Mouse (Mus musculus) heart, postnatal 10 days (tissue): ENCODE measurements at regions not wholly inside any gene's neighbourhood (a gene's known extent, or its start where the extent isn't known, plus 50 kb on each side); places are given as distances from the start of the nearest gene placed in this dataset.
"Not testable (repeated sequence)": the region's sequence is repeated elsewhere in the genome, so short reads cannot be mapped to it uniquely, and the experiment has no call there.

ENCODE experiments used
- DNase-seq, 2 experiments: peaks; one replicate each; pipeline ENCODE4 v3.0.0; 2021
- intact Hi-C: fragments of 180-260 bp; cut with DNase I; formaldehyde crosslinking; loops from one replicate; pipeline ENCODE4 v1.15.1; 2025

- intact Hi-C loops, result no loop called here
- no peak for DNase-seq
These were observed 155.2 kb downstream of the Mat2b start for GRCm38 (mm10) chr11:40539776-40540175.

GRCm38 (mm10) chr11:40536236-40536765 is 158.7 kb downstream of the Mat2b start:
- DNase-seq, result no peak
- intact Hi-C loops, result no loop called here

DNA sequence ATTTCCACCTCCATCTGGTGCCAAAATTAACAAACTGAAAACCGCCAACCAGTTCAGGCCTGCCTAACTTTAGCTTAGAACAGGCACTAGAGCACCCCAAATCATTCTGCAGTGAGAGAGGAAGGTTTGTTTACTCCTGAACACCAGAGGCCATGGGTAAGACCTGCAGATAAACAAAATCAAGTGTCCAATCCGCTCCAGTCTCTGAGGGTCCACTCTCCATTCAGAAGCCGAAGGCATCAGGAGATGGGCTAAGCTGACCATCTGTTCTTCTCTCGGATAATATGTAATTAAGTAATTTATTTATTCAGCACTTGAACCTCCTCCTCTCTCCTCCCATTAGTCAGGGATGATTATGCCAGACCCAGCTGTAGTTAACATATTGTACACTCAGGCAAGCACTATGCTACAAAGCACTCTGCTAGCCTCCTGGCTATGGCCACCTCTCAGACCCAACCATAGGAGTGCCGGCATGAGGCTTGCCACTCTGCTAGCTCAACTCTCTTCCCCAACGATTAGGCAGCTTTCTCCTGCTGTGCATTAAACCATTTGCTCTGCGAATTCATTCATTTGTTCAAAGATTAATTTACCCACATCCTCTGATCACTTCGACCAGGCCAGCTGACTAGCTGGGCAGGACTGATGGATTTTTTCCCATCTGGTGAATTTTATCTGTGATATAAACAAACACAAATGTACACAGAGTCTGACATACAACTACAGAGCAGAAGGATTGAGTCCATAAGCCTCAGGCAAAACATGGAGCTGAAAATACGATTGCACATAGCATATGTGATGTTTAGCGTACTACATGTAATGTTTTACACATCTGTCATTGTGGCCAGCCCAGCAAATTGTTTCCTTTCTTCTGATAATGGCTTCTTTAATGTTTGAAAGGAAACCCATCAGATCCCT is 184.4 kb downstream of the Mat2b start:
- no peak for DNase-seq
- intact Hi-C loops, result no loop called here

DNA sequence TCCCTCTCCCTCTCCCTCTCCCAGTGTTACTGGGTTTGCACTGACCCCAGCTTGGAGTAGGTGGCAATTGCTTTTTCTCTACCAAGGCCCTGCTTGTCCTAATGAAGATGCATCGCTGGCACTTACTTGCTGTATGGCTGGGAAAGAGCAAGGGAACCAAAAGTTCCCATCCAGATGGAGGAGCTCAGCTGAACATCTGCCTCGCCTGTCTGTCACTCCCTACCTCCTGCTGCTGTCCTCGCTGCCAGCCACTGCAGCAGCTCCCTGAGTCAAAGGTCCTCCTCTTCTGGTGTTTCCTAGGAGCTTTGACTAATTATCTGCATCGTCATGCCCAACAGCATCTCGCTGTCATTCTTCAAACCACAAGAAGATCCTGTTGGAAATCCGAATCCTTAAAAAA is 203.4 kb downstream of the Mat2b start:
- DNase-seq, result no peak
- intact Hi-C loops, result no loop called here

DNA sequence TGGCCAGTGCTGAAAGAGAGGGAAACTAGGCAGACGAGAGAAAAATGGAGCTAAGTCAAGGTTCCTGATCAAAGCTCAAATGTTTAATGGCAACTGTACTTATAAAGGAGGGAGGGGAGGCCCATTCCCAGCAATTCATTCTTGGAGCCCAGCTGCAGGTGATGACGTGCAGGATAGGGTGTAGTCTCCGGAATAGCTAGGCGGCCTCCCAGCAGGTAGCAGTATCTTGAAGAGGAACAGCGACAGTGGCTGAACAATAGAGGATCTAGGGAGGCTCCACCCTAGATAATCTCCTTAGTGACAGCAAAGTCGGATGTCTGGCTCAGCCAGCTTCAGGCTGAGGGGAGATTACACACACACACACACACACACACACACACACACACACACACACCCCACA is 216.8 kb downstream of the Mat2b start:
- intact Hi-C loops, DNase-seq: not testable (repeated sequence)

- intact Hi-C loops, result no loop called here
- DNase-seq, result no peak
These were observed 217.7 kb downstream of the Mat2b start for GRCm38 (mm10) chr11:40477294-40477693.

DNA sequence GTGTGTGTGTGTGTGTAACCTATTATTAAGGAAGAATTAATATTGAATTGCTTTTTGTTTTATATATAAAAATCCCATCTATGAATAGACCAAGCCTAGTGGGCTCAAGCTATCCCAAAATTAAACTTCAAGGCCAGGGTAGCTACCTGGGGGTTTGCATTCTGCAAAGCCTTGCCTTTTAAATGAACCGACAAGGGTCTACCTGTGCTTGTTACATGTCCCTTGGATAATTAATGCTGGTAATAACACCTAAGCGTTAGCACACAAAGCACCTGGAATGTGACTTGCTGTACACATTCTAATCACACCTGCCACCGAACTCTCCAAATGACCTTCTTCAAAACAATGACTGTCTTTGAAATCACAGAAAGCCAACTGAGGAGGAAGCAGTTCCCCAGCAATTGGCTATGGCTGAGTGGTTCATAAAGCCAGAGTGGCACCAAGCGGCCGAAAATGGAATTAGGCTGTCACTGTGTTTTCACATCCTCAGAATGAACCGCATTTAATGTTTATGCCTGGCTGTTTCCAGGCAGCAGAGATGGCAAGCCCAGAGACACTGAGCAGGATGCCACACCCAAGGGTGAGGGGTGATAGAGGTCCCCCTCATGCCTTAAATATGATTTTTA is 225.8 kb downstream of the Mat2b start:
- peak; percentile 4 to 12 for DNase-seq
- intact Hi-C loops, result loop anchor here (1.0 kb wide), 1 partner anchor 880 kb away; no protein-coding TSS in a partner anchor

- DNase-seq, result no peak
- intact Hi-C loops, result no loop called here
These were observed 238.4 kb downstream of the Mat2b start for GRCm38 (mm10) chr11:40456571-40456970.

- DNase-seq, intact Hi-C loops: not testable (repeated sequence)
These were observed 240.0 kb downstream of the Mat2b start for GRCm38 (mm10) chr11:40454994-40455393.

- intact Hi-C loops, result no loop called here
- DNase-seq, result no peak
These were observed 248.2 kb downstream of the Mat2b start for GRCm38 (mm10) chr11:40446846-40447245.

GRCm38 (mm10) chr11:40434002-40434401 is 261.0 kb downstream of the Mat2b start:
- intact Hi-C loops, result no loop called here
- no peak for DNase-seq

GRCm38 (mm10) chr11:40428858-40429257 is 266.1 kb downstream of the Mat2b start:
- intact Hi-C loops, result no loop called here
- DNase-seq, result no peak

- no peak for DNase-seq
- intact Hi-C loops, result no loop called here
These were observed 270.7 kb downstream of the Mat2b start for GRCm38 (mm10) chr11:40424316-40424715.

GRCm38 (mm10) chr11:40407571-40407970 is 287.4 kb downstream of the Mat2b start:
- intact Hi-C loops, result no loop called here

DNA sequence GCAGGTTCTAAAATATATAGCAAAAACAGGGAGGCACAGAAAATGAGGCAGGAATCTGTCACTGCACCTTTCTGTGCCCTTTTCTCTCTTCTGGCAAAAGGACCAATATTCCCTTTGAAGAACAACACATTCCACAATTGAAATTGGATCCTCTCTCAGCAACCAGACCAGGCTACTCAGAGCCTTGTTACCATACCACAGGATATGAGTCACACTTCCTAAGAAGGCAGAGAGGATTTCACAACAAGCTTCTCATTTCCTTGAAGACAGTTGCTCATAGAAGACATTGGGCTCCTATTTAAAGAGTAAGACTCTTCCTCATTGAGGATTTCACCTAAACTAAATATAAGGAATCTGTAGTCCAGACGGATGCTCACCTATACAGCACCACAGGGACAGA is 292.8 kb downstream of the Mat2b start:
- intact Hi-C loops, result no loop called here
- DNase-seq, result peak; percentile 4

More at GRCm38 (mm10) chr11:40407571-40407970, 287.4 kb downstream of the Mat2b start:
- no peak for DNase-seq

DNA sequence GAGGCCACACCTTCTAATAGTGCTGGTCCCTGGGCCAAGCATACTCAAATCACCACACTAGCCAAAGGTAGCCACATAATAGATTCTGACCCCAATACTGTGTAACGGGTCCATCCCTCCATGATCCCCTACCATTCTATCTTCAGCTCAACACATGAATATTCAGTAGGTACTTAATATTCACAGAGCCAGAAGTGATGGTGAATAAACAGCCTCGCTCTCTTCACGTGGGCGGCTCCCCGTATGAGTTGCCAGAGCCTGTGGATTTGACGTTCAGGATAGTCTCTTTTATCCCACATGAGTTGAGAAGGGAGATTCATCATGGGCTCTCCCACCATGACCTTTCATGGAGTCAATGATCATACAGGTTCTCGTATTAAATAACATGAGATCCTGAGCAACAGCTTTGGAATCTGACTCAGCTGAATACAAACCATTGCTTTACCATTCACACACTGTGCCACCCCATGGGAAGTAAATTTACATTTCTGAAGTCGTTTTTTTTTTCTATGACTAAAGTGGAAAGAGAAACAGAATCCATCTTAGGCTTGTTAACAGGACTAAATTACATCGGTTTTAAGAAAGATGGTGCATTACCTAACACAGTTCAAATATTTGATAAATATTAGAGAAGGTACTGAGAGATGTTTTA is 297.4 kb downstream of the Mat2b start:
- DNase-seq, result no peak

GRCm38 (mm10) chr11:40395331-40395730 is 299.7 kb downstream of the Mat2b start:
- no peak for DNase-seq
- intact Hi-C loops, result no loop called here

More for the DNA sequence above, 297.4 kb downstream of the Mat2b start:
- intact Hi-C loops, result no loop called here

DNA sequence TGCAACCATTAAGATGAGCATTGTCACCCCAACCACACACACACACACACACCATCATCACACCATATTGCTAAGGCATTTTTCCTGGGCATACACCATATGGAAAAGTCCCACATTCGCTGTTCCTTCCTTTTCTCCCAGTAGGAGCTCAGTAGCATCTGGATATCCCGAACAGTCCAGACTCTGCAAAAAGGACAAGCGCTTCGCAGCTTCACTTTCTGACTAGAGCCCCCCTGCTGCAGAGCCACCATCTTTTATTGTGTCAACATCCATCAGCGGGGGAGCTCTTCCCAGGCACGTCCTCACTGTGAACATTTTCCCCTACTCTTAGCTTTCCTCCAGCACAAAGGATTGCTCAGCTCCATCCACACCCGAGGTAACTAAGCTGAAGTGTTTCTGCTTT is 300.1 kb downstream of the Mat2b start:
- DNase-seq, result no peak
- intact Hi-C loops, result no loop called here

DNA sequence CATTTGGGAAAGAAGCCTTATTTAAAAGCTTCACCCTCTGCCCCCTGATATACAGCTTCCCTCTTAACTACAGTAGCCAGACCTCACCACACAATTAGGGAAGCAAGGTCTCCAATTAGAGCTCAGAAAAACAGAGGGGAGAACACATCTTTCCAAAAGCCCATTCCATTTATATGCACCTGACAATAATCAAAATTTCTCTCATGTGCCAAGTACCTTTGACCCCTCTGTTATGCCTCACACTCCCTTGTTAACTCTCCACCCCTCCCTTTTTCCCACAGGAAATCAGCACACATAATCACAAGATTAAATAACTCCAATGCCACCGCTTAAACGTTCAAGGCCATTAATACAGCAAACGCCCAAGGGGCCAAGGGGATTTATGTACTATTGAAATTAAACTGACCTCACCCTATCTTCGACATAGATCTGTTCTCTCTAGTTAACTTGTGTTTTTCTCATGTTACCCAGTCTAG is 300.7 kb downstream of the Mat2b start:
- DNase-seq, result no peak
- intact Hi-C loops, result no loop called here

DNA sequence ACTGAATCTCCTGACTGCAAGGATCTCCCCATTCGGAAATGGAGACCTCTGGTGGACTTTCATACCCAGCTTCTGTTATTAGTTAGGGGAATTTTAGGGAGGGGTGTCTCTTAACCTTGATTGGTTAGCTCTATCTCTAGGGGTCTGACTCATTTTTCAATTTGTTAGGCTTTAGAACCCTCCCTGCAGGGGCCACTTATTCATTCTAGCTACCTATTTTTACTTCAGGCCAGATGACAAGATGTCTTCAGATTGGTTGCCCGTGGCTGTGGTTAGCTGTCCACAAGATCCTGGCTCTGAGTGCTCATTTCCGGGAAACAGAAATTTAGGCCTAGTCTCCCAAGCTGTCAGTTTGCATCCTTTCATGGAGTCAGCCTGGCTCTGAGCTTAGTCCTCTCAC is 314.3 kb downstream of the Mat2b start:
- DNase-seq, result no peak
- intact Hi-C loops, result no loop called here

- intact Hi-C loops, result no loop called here
- DNase-seq, result no peak
These were observed 323.3 kb downstream of the Mat2b start for GRCm38 (mm10) chr11:40371696-40372095.
